Comparison of ENCODE assay signal across 12 mouse cellular contexts in the genomic region with DNA sequence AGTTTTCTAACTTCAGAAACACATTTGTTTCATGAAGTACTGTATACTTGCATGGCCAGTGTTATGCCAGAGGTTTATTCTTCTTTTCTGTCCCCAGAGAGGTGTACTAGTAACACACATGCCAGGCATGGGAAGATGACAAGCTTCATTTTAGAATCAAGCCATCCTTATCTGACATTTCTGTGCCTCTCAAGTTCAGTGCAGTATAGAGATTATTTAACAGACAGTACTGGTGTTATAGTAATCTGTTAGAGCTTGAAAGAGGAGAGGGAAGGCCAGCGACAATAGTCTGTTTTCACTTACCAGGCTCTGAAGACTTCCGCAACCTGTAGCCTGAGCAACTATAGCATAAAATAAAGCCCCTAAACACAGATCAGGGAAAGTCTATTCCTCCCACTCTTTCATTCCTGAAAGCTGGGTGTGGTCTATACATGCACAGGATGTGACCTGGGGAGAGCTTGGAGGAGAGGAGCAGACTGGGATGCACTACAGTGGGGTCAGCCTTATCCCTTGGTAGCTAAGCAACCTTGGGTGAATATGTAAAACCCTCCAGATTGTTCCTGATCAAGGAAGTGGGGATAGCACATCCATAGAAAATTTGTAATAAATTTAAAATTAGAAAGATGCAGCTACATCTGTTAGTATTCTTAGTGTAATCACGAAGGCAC.
"Had no signal": no experiment of that assay in that cellular context is flagged by ENCODE, and none has a peak within 500 bp of the region (broad histone marks: within the 10 kb centered on the region; RNA-seq: fewer than 3 reads in every experiment).

No protein-coding gene starts in this region.

- H3K4me3 ChIP-seq: limb, embryonic 13.5 days; neural tube, embryonic 13.5 days had no signal

- ATAC-seq: intestine, embryonic 16.5 days had no signal

- H3K4me2 ChIP-seq: limb, embryonic 13.5 days; neural tube, embryonic 13.5 days had no signal

- H3K27me3 ChIP-seq: limb, embryonic 13.5 days; neural tube, embryonic 13.5 days had no signal

- H3K9me3 ChIP-seq: limb, embryonic 13.5 days; neural tube, embryonic 13.5 days had no signal

- H3K36me3 ChIP-seq: limb, embryonic 13.5 days had no signal

- H3K27ac ChIP-seq: limb, embryonic 13.5 days; neural tube, embryonic 13.5 days had no signal

- DNase-seq: kidney, adult 2 months; kidney, postnatal 25 days; layer of hippocampus, adult 9-11 months; layer of hippocampus, postnatal 36 days; lung, adult 18-20 months; midbrain, embryonic 14.5 days; retina, postnatal 1 day; right cerebral cortex, postnatal 14 days; thymus, postnatal 36 days had no signal

- H3K9ac ChIP-seq: limb, embryonic 13.5 days; neural tube, embryonic 13.5 days had no signal
